Mouse (Mus musculus): Measurements from ENCODE around the gene Zfp954. TPM values are rescaled to one million over a fixed set of nuclear protein-coding genes. Genes with fewer than 3 reads are reported as not detected.

Gene Zfp954
- polyA plus RNA-seq (2014; fragmentation: Illumina TruSeq; extraction: RNeasy Lipid Tissue Mini Kit (QIAGEN cat#74804); ENCODE audit: low read depth, low replicate concordance), result 5.6 TPM

GRCm38 (mm10) chr7:7120921-7121601 is at the start of gene Zfp954:
Zfp954 (minus strand) TSS chr7:7121488.

DNA sequence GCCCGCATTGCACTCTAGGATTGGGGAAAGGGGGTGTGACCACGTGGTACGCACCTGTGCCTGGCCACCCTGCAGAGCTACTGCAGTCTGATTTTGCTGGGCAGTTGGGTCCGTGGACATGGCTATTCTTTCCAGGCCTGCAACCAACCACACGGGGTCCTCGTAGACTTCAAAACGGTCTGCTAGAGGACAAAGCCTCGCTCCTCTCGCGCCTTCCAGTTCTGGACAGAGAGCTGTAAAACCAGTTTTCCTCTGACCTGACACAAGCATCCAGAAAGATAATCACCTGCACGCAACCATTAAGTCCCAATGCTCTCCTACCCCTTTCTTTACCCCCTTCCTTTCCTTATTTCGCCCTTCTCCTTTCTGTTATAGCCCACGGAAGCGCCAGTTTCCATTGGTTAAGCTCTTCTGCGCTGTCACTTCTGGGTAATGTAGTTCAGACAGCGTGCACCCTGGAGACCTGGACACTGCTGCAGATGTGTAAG is 15.1 kb upstream of the Zfp954 start, which contains the start of gene Zfp773:
Gene Zfp773, minus strand, starts transcription at position 377 of the 488 bp plus-strand sequence.

Other genes starting within 250 kb of the Zfp954 start
- gene Aurkc, start 126.2 kb downstream of the Zfp954 start, polyA plus RNA-seq (2014; fragmentation: Illumina TruSeq; extraction: RNeasy Lipid Tissue Mini Kit (QIAGEN cat#74804); ENCODE audit: low read depth, low replicate concordance), result not detected
- 0.37 TPM for gene Zfp773, start 15.3 kb upstream of the Zfp954 start, polyA plus RNA-seq (2014; fragmentation: Illumina TruSeq; extraction: RNeasy Lipid Tissue Mini Kit (QIAGEN cat#74804); ENCODE audit: low read depth, low replicate concordance)
- 1.1 TPM for gene Zfp418, start 49.8 kb upstream of the Zfp954 start, polyA plus RNA-seq (2014; fragmentation: Illumina TruSeq; extraction: RNeasy Lipid Tissue Mini Kit (QIAGEN cat#74804); ENCODE audit: low read depth, low replicate concordance)
- 2.0 TPM for gene Zfp772, start 88.5 kb upstream of the Zfp954 start, polyA plus RNA-seq (2014; fragmentation: Illumina TruSeq; extraction: RNeasy Lipid Tissue Mini Kit (QIAGEN cat#74804); ENCODE audit: low read depth, low replicate concordance)
- not detected for gene Vmn2r29, start 125.8 kb upstream of the Zfp954 start, polyA plus RNA-seq (2014; fragmentation: Illumina TruSeq; extraction: RNeasy Lipid Tissue Mini Kit (QIAGEN cat#74804); ENCODE audit: low read depth, low replicate concordance)
- 1.3 TPM for gene Gm45844, start 156.8 kb upstream of the Zfp954 start, polyA plus RNA-seq (2014; fragmentation: Illumina TruSeq; extraction: RNeasy Lipid Tissue Mini Kit (QIAGEN cat#74804); ENCODE audit: low read depth, low replicate concordance)
- gene Clcn4, start 179.4 kb upstream of the Zfp954 start, polyA plus RNA-seq (2014; fragmentation: Illumina TruSeq; extraction: RNeasy Lipid Tissue Mini Kit (QIAGEN cat#74804); ENCODE audit: low read depth, low replicate concordance), result 52.1 TPM
- not detected for gene Vmn2r30, start 216.1 kb upstream of the Zfp954 start, polyA plus RNA-seq (2014; fragmentation: Illumina TruSeq; extraction: RNeasy Lipid Tissue Mini Kit (QIAGEN cat#74804); ENCODE audit: low read depth, low replicate concordance)

Measured in heart, adult 10 weeks (tissue).